16 mouse cellular contexts compared by ENCODE assay signal in the genomic region with DNA sequence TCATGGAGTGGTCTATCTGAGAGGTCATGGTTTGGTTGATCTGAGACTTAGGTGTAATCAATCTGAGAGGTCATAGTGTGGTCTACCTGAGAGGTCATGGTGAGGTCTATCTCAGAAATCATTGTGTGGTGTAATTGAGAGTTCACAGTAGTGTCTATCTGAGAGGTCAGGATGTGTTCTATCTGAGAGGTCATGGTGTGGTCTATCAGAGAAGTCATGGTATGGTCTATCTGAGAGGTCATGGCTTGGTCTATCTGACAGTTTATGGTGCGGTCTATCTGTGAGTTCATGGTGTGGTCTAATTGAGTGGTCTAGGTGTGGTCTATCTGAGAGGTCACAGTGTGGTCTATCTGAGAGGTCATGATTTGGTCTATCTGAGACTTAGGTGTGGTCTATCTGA. TPM values are rescaled to one million over a fixed set of nuclear protein-coding genes. Genes with fewer than 3 reads are reported as not detected.
DNase-seq lines count a peak whose midpoint lies in the region; ATAC-seq lines count a peak whose summit lies in the region.
"Had no signal": no experiment of that assay in that cellular context is flagged by ENCODE, and none has a peak within 500 bp of the region (broad histone marks: within the 10 kb centered on the region; RNA-seq: fewer than 3 reads in every experiment).

No protein-coding gene starts in this region.

- no peaks in the 10 kb centered on the region for H3K4me1 ChIP-seq in kidney, embryonic 16.5 days (ENCODE audit: insufficient read depth, low read length)
- no peaks in the 10 kb centered on the region for H3K4me1 ChIP-seq in embryonic facial prominence, embryonic 15.5 days
- H3K4me1 ChIP-seq: forebrain, embryonic 13.5 days had no signal

- H3K36me3 ChIP-seq in kidney, embryonic 16.5 days (ENCODE audit: insufficient read depth, low read length): no peaks in the 10 kb centered on the region
- H3K36me3 ChIP-seq in embryonic facial prominence, embryonic 15.5 days: no peaks in the 10 kb centered on the region

- no peak overlapping the region for H3K27ac ChIP-seq in kidney, embryonic 16.5 days (ENCODE audit: low read length)
- H3K27ac ChIP-seq in embryonic facial prominence, embryonic 15.5 days (replicated peaks): no peak overlapping the region
- H3K27ac ChIP-seq: forebrain, embryonic 13.5 days had no signal

- H3K9me3 ChIP-seq in kidney, embryonic 16.5 days (ENCODE audit: low read length): peaks cover 17% of the 10 kb centered on the region
- H3K9me3 ChIP-seq in embryonic facial prominence, embryonic 15.5 days (replicated peaks): 0 out of 2 replicates have a peak, but pooled peaks cover 4% of the 10 kb centered on the region

- H3K4me3 ChIP-seq in kidney, embryonic 16.5 days (ENCODE audit: low read length): no peak overlapping the region
- no peak overlapping the region for H3K4me3 ChIP-seq in embryonic facial prominence, embryonic 15.5 days (replicated peaks)
- H3K4me3 ChIP-seq: forebrain, embryonic 13.5 days had no signal

- DNase-seq in kidney, adult 11 months: no peak
- peak; percentile 10 for DNase-seq in induced T-regulatory cell, adult 2 months (ENCODE audit: low read depth)
- DNase-seq in cerebellum, adult 9-10 months: no peak
- no peak for DNase-seq in cerebellum, adult 18-20 months
- DNase-seq: adrenal gland, postnatal 25 days; cerebellum, adult 8-10 months; heart, adult 18-20 months; thymus, postnatal 4 days had no signal

- H3K27me3 ChIP-seq in kidney, embryonic 16.5 days (ENCODE audit: insufficient read depth, low read length): no peaks in the 10 kb centered on the region
- no peaks in the 10 kb centered on the region for H3K27me3 ChIP-seq in embryonic facial prominence, embryonic 15.5 days
- H3K27me3 ChIP-seq: forebrain, embryonic 13.5 days had no signal

- H3K4me2 ChIP-seq in kidney, embryonic 16.5 days (replicated peaks; ENCODE audit: low read depth, low read length): no peak overlapping the region
- no peak overlapping the region for H3K4me2 ChIP-seq in embryonic facial prominence, embryonic 15.5 days (replicated peaks)
- H3K4me2 ChIP-seq: forebrain, embryonic 13.5 days; lung, embryonic 14.5 days had no signal

- peak; percentile 56; the same call in 1 of the 2 replicates for ATAC-seq in kidney, embryonic 16.5 days (ENCODE audit: low FRiP score, low TSS enrichment)
- peak; percentile 48 for ATAC-seq in embryonic facial prominence, embryonic 15.5 days (ENCODE audit: insufficient number of reproducible peaks, low FRiP score, low TSS enrichment, low read depth)
- ATAC-seq in megakaryocyte progenitor cell, adult 5-6 weeks (replicated peaks; ENCODE audit: poor library complexity): peak; percentile 20; the same call in 1 of the 2 replicates

- 88% methylated on average over 1 of the region's 1 CpGs for WGBS in kidney, embryonic 16.5 days
- 80% methylated on average over 1 of the region's 1 CpGs for WGBS in embryonic facial prominence, embryonic 15.5 days

- H3K9ac ChIP-seq in kidney, embryonic 16.5 days (replicated peaks; ENCODE audit: low read length): no peak overlapping the region
- H3K9ac ChIP-seq in embryonic facial prominence, embryonic 15.5 days: no peak overlapping the region
- H3K9ac ChIP-seq: forebrain, embryonic 13.5 days; lung, embryonic 14.5 days had no signal

RNA-seq across cellular contexts. Expression of a gene that starts 12.4 kb away (rescaled TPM):
- not detected in 2 replicates for polyA plus RNA-seq in kidney, embryonic 16.5 days (2015; fragmentation: Nextera tagmentation; extraction: Ambion mirVana)
- polyA plus RNA-seq in embryonic facial prominence, embryonic 15.5 days (2015; fragmentation: Nextera tagmentation; extraction: Ambion mirVana): 0.05 TPM in 1 of 2 replicates, not detected in the other
- total RNA-seq in megakaryocyte progenitor cell, adult 5-6 weeks (2015): not detected in 2 replicates
- not detected in 2 replicates for total RNA-seq in megakaryocyte progenitor cell, adult 5-6 weeks (2017)
- total RNA-seq: adrenal gland, postnatal 25 days; heart, adult 18-20 months; layer of hippocampus, adult 8-10 months; MEL; neutrophil, adult 5-6 weeks had no signal
- polyA plus RNA-seq: forebrain, embryonic 13.5 days; lung, embryonic 14.5 days had no signal
